Comparison of ENCODE assay signal across 8 mouse cellular contexts in genomic region chr2:35255885-35256833, GRCm38 (mm10). TPM values are rescaled to one million over a fixed set of nuclear protein-coding genes. Genes with fewer than 3 reads are reported as not detected.
A peak's percentile ranks its signal among the peaks of the same experiment; 100 is the strongest.
DNase-seq lines count a peak whose midpoint lies in the region; ATAC-seq and TF ChIP-seq lines count a peak whose summit lies in the region.

Gsn (plus strand) TSS chr2:35256380.

- ATAC-seq in cerebellum, adult (ENCODE audit: insufficient number of reproducible peaks, low FRiP score, low TSS enrichment), result peak; percentile 64; the same call in 1 of the 2 replicates
- ATAC-seq in intestine, embryonic 15.5 days, result peak; percentile 97
- peak; percentile 94 for ATAC-seq in midbrain, embryonic 11.5 days (ENCODE audit: low FRiP score)

- DNase-seq in cerebellum, adult 11 months, result no peak
- DNase-seq in embryo, embryonic 10.5 days (ENCODE audit: low spot score), result peak; percentile 83
- DNase-seq in gastrocnemius, postnatal 4 days (ENCODE audit: low spot score in 2 of 2), result peak; percentile 80 to 88
- DNase-seq in limb, embryonic 10.5 days (ENCODE audit: low spot score), result peak; percentile 86
- peak; percentile 95 for DNase-seq in midbrain, embryonic 11.5 days (ENCODE audit: low spot score, missing footprints)

- peak within 1 kb of the TSS; percentile 65 for H3K9ac ChIP-seq in intestine, embryonic 15.5 days
- H3K9ac ChIP-seq in midbrain, embryonic 11.5 days (ENCODE audit: low read length), result peak within 1 kb of the TSS; percentile 63

- peak within 1 kb of the TSS; percentile 86 for H3K4me2 ChIP-seq in intestine, embryonic 15.5 days (replicated peaks)
- H3K4me2 ChIP-seq in midbrain, embryonic 11.5 days, result peak within 1 kb of the TSS; percentile 86

- H3K27ac ChIP-seq in intestine, embryonic 15.5 days, result peak within 1 kb of the TSS; percentile 37; the same call in 1 of the 2 replicates
- peak within 1 kb of the TSS; percentile 73 for H3K27ac ChIP-seq in limb, embryonic 10.5 days
- no peak within 1 kb of the TSS for H3K27ac ChIP-seq in midbrain, embryonic 11.5 days (ENCODE audit: low read depth, low read length)
- peak within 1 kb of the TSS; percentile 40 for H3K27ac ChIP-seq in small intestine, adult 2 months (ENCODE audit: insufficient read depth, low read depth, low read length)

- peaks cover 29% of the 10 kb centered on the region for H3K4me1 ChIP-seq in intestine, embryonic 15.5 days (replicated peaks)
- H3K4me1 ChIP-seq in limb, embryonic 10.5 days, result peaks cover 28% of the 10 kb centered on the region
- peaks cover 5% of the 10 kb centered on the region for H3K4me1 ChIP-seq in midbrain, embryonic 11.5 days (ENCODE audit: control insufficient read depth, insufficient read depth, low read length)
- peaks cover 8% of the 10 kb centered on the region for H3K4me1 ChIP-seq in small intestine, adult 2 months (ENCODE audit: control insufficient read depth, insufficient read depth, insufficient read length, low read length)

- WGBS in intestine, embryonic 15.5 days, result 4% methylated on average over 54 of the region's 54 CpGs
- WGBS in limb, embryonic 10.5 days, result 6% methylated on average over 53 of the region's 54 CpGs
- 4% methylated on average over 54 of the region's 54 CpGs for WGBS in midbrain, embryonic 11.5 days
- 3% methylated on average over 54 of the region's 54 CpGs for WGBS in small intestine, adult 2 months

- no peaks in the 10 kb centered on the region for H3K27me3 ChIP-seq in intestine, embryonic 15.5 days (replicated peaks)
- peaks cover 60% of the 10 kb centered on the region for H3K27me3 ChIP-seq in limb, embryonic 10.5 days (ENCODE audit: low read depth, poor library complexity, severe bottlenecking)
- peaks cover 20% of the 10 kb centered on the region for H3K27me3 ChIP-seq in midbrain, embryonic 11.5 days (ENCODE audit: control insufficient read depth, insufficient read depth, low read length)
- H3K27me3 ChIP-seq in small intestine, adult 2 months (ENCODE audit: control insufficient read depth, insufficient read depth, low read length), result no peaks in the 10 kb centered on the region

- TF ChIP-seq CTCF in small intestine, adult 2 months (IDR thresholded peaks at IDR 0.05; ENCODE audit: extremely low read depth, insufficient read length, insufficient replicate concordance, low read depth, low read length), result no peak

- H3K36me3 ChIP-seq in intestine, embryonic 15.5 days, result no peaks in the 10 kb centered on the region
- H3K36me3 ChIP-seq in limb, embryonic 10.5 days, result no peaks in the 10 kb centered on the region
- no peaks in the 10 kb centered on the region for H3K36me3 ChIP-seq in midbrain, embryonic 11.5 days (ENCODE audit: control insufficient read depth, insufficient read depth, low read length)
- H3K36me3 ChIP-seq in small intestine, adult 2 months (ENCODE audit: control insufficient read depth, insufficient read depth, low read length), result no peaks in the 10 kb centered on the region

- H3K4me3 ChIP-seq in intestine, embryonic 15.5 days (replicated peaks), result peak within 1 kb of the TSS; percentile 55
- H3K4me3 ChIP-seq in limb, embryonic 10.5 days, result peak within 1 kb of the TSS; percentile 62
- peak within 1 kb of the TSS; percentile 48 for H3K4me3 ChIP-seq in midbrain, embryonic 11.5 days (ENCODE audit: low read depth, low read length)
- H3K4me3 ChIP-seq in small intestine, adult 2 months (ENCODE audit: low read depth, low read length), result peak within 1 kb of the TSS; percentile 67

- TF ChIP-seq POLR2A in small intestine, adult 2 months (IDR thresholded peaks at IDR 0.05; ENCODE audit: low read depth, low read length), result no peak

- H3K9me3 ChIP-seq in intestine, embryonic 15.5 days, result no peaks in the 10 kb centered on the region
- H3K9me3 ChIP-seq in limb, embryonic 10.5 days (replicated peaks), result no peaks in the 10 kb centered on the region
- no peaks in the 10 kb centered on the region for H3K9me3 ChIP-seq in midbrain, embryonic 11.5 days (ENCODE audit: control insufficient read depth, low read length)

RNA-seq across cellular contexts. Expression of gene Gsn, which starts in this region (rescaled TPM):
- total RNA-seq in gastrocnemius, postnatal 4 days (2021), result 100 to 1,000 TPM; 259 to 284 TPM
- 167 and 170 TPM in 2 replicates for polyA plus RNA-seq in intestine, embryonic 15.5 days (2015; fragmentation: Nextera tagmentation; extraction: Ambion mirVana)
- 9.5 and 19.7 TPM in 2 replicates for polyA plus RNA-seq in limb, embryonic 10.5 days (2016; fragmentation: Nextera tagmentation; extraction: Ambion mirVana)
- polyA plus RNA-seq in midbrain, embryonic 11.5 days (2014; fragmentation: Nextera tagmentation; extraction: Ambion mirVana), result 27.9 and 29.9 TPM in 2 replicates
- 198 and 205 TPM in 2 replicates for polyA plus RNA-seq in small intestine, adult 2 months (2012; rRNA removed)
